Mouse (Mus musculus): ENCODE data around the gene Manba. TPM values are rescaled to one million over a fixed set of nuclear protein-coding genes. Genes with fewer than 3 reads are reported as not detected.
"Not testable (repeated sequence)": the region's sequence is repeated elsewhere in the genome, so short reads cannot be mapped to it uniquely, and the experiment has no call there.

Gene Manba
- polyA plus RNA-seq, 1 experiment from 2014 or later = 9.2 TPM

DNA sequence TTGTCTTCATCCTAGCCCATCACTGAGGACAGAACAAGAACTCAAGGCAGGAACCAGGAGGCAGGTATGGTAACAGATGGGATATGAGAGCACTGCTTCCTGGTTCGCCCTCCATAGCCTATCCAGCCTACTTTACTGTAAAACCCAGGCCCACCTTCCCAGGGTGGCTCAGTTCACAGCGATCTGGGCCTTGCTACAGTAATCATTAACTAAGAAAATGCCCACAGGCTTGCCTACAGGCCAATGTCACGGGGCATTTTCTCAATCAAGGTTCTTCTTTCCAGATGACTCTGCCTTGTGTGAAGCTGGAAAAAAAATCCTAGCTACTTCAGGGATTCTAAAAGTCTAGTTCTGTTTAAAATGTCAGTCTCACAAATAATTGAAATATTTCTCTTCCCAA lies 3.8 kb upstream of the Manba start:
- Histone ChIP-seq H3K27ac (ENCODE audit: low read length) (no peak overlapping the region), H3K9me3 (ENCODE audit: low read length) (no peaks in the 10 kb centered on the region), H3K4me3 (ENCODE audit: low read depth, low read length) (no peak overlapping the region), H3K4me2 (replicated peaks; ENCODE audit: low read depth, low read length) (no peak overlapping the region), H3K36me3 (ENCODE audit: insufficient read depth, low read length) (no peaks in the 10 kb centered on the region), H3K9ac (replicated peaks; ENCODE audit: low read depth) (no peak overlapping the region), H3K4me1 (ENCODE audit: insufficient read depth, low read depth, low read length) (no peaks in the 10 kb centered on the region), H3K27me3 (replicated peaks; ENCODE audit: insufficient read depth, low read length) (no peaks in the 10 kb centered on the region)
- no peak for ATAC-seq
- DNase-seq (ENCODE audit: low spot score) = no peak
- no peak for TF ChIP-seq EP300 (IDR thresholded peaks at IDR 0.05)
- no peak for TF ChIP-seq CTCF (IDR thresholded peaks at IDR 0.05)
- 76% methylated on average over 3 of the region's 3 CpGs for WGBS

DNA sequence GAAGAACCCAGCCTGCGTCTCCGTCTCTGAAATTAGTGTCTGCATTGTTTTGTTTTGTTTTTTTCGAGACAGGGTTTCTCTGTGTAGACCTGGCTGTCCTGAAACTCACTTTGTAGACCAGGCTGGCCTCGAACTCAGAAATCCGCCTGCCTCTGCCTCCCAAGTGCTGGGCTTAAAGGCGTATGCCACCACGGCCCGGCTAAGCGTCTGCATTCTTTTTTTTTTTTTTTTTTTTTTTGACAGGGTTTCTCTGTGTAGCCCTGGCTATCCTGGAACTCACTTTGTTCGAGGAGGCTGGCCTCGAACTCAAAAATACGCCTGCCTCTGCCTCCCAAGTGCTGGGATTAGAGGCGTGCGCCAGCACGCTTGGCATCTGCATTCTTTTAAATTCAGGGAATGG lies 761 bp upstream of the Manba start:
- WGBS = 86% methylated on average over 15 of the region's 15 CpGs
- not testable (repeated sequence) for ATAC-seq; H3K9ac ChIP-seq (replicated peaks; ENCODE audit: low read depth); H3K27ac ChIP-seq (ENCODE audit: low read length); H3K9me3 ChIP-seq (ENCODE audit: low read length); DNase-seq (ENCODE audit: low spot score); H3K36me3 ChIP-seq (ENCODE audit: insufficient read depth, low read length); H3K27me3 ChIP-seq (replicated peaks; ENCODE audit: insufficient read depth, low read length); H3K4me3 ChIP-seq (ENCODE audit: low read depth, low read length); H3K4me1 ChIP-seq (ENCODE audit: insufficient read depth, low read depth, low read length)
- peak overlapping the region; percentile 96; the same call in 1 of the 2 replicates for H3K4me2 ChIP-seq (replicated peaks; ENCODE audit: low read depth, low read length)

DNA sequence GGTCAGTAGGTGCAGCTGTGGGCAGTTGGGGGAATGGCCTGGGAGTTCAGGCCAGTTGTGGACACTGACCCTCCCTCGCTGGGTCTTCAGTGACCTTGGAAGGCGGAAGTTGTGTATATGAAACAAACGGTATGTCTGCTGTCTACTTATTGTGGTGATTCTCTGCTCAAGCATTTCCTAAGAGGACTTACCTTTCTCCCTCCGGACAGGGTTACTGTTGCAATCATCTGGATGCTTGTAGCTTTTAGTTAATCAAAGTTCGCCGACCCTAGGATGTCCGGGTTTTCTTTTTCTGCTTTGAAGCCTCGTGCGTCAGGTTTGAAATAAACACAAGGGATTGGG lies 460 bp downstream of the Manba start:
- no peak; the same call in 1 of the 2 replicates for ATAC-seq
- Histone ChIP-seq H3K9me3 (ENCODE audit: low read length) (no peaks in the 10 kb centered on the region), H3K4me1 (ENCODE audit: insufficient read depth, low read depth, low read length) (no peaks in the 10 kb centered on the region), H3K36me3 (ENCODE audit: insufficient read depth, low read length) (no peaks in the 10 kb centered on the region), H3K27ac (ENCODE audit: low read length) (no peak overlapping the region), H3K27me3 (replicated peaks; ENCODE audit: insufficient read depth, low read length) (no peaks in the 10 kb centered on the region), H3K4me2 (replicated peaks; ENCODE audit: low read depth, low read length) (peak overlapping the region; percentile 96), H3K4me3 (ENCODE audit: low read depth, low read length) (peak overlapping the region; percentile 60), H3K9ac (replicated peaks; ENCODE audit: low read depth) (peak overlapping the region; percentile 35)
- DNase-seq (ENCODE audit: low spot score) = no peak
- 7% methylated on average over 8 of the region's 9 CpGs for WGBS
- no peak for TF ChIP-seq EP300 (IDR thresholded peaks at IDR 0.05)
- no peak for TF ChIP-seq CTCF (IDR thresholded peaks at IDR 0.05)

DNA sequence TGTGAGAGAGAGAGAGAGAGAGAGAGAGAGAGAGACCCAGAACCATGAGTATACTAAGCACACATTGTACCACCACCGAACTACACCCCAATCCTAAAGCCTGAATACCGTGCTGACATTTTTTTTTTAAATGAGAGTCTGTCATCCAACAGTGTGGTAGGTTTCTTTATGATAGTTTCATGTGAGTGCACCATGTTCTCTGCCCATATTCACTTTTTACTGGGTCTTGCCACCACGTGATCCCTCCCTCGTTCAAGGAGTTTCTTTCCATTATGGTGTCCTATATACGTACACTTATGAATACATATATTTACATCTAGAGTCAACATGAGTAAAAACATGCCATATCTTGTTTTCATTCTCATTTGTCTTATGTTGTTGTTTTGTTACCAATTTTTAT lies 940 bp downstream of the Manba start:
- no peak overlapping the region for H3K27ac ChIP-seq (ENCODE audit: low read length)
- 70% methylated on average over 5 of the region's 5 CpGs for WGBS
- TF ChIP-seq CTCF (IDR thresholded peaks at IDR 0.05) (no peak), EP300 (IDR thresholded peaks at IDR 0.05) (no peak)
- H3K4me2 ChIP-seq (replicated peaks; ENCODE audit: low read depth, low read length) = 0 out of 2 replicates have a peak overlapping the region, but pooled peaks have one; percentile 96
- H3K9me3 ChIP-seq (ENCODE audit: low read length) = no peaks in the 10 kb centered on the region
- H3K4me3 ChIP-seq (ENCODE audit: low read depth, low read length) = no peak overlapping the region
- DNase-seq (ENCODE audit: low spot score) (no peak), ATAC-seq (no peak)
- H3K4me1 ChIP-seq (ENCODE audit: insufficient read depth, low read depth, low read length) = no peaks in the 10 kb centered on the region
- no peaks in the 10 kb centered on the region for H3K27me3 ChIP-seq (replicated peaks; ENCODE audit: insufficient read depth, low read length)
- no peak overlapping the region for H3K9ac ChIP-seq (replicated peaks; ENCODE audit: low read depth)
- no peaks in the 10 kb centered on the region for H3K36me3 ChIP-seq (ENCODE audit: insufficient read depth, low read length)

DNA sequence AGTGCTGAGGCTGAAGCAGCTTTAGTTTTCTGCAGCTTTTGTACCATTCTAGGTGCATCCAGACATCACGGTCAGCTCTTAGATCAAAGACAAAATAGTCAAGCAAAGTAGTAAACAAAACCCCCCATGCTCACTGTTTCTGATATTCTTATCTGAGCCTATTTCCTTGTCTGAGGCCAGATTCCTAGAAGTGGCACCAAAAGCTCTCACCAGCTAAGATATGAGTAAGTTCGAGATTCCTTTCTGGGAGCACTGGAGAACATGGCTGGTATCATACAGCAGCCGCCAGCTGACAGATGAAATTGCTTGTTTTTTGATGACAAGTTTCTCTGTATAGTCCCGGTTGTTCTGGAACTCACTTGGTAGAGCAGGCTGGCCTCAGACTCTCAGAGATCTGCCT lies 2.4 kb downstream of the Manba start:
- TF ChIP-seq CTCF (IDR thresholded peaks at IDR 0.05) (no peak), EP300 (IDR thresholded peaks at IDR 0.05) (no peak)
- H3K9me3 ChIP-seq (ENCODE audit: low read length) = no peaks in the 10 kb centered on the region
- H3K4me1 ChIP-seq (ENCODE audit: insufficient read depth, low read depth, low read length) = no peaks in the 10 kb centered on the region
- no peak overlapping the region for H3K4me3 ChIP-seq (ENCODE audit: low read depth, low read length)
- H3K9ac ChIP-seq (replicated peaks; ENCODE audit: low read depth) = no peak overlapping the region
- 76% methylated on average over 4 of the region's 4 CpGs for WGBS
- H3K27ac ChIP-seq (ENCODE audit: low read length) = no peak overlapping the region
- no peak for DNase-seq (ENCODE audit: low spot score)
- H3K27me3 ChIP-seq (replicated peaks; ENCODE audit: insufficient read depth, low read length) = no peaks in the 10 kb centered on the region
- ATAC-seq = no peak
- H3K36me3 ChIP-seq (ENCODE audit: insufficient read depth, low read length) = no peaks in the 10 kb centered on the region
- no peak overlapping the region for H3K4me2 ChIP-seq (replicated peaks; ENCODE audit: low read depth, low read length)

DNA sequence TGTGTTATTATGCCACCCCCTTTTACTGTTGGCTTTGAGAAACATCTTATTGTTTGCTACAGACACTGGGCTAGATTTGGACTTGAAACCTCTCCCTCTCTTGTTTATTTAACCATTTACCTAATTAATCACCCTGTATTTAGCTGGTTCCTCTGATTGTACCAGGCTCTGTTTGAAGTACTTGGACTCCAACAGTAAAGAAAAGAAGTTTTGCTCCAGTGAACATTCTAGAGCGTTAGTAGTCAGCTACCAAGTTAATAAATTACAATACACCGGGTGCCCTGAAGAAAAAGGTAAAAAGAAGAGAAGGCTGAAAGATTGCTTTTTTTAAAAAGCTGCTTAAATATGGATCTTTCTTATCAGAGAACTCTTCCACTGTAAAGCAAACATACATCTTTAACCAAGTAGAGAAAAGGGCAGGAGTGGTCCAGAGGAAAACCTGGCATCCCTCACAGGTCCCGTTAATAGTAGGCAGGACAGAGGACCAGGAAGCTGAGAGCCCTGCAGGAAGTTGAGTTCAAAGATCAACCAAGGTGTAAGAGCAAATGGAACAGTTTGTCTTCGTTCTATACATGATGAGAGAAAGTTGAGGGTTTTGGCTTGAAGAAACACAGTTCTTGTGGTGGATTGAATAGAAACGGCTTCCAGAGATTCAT lies 4.6 kb downstream of the Manba start:
- H3K27ac ChIP-seq (ENCODE audit: low read length) = no peak overlapping the region
- 48% methylated on average over 5 of the region's 5 CpGs for WGBS
- ATAC-seq = no peak

DNA sequence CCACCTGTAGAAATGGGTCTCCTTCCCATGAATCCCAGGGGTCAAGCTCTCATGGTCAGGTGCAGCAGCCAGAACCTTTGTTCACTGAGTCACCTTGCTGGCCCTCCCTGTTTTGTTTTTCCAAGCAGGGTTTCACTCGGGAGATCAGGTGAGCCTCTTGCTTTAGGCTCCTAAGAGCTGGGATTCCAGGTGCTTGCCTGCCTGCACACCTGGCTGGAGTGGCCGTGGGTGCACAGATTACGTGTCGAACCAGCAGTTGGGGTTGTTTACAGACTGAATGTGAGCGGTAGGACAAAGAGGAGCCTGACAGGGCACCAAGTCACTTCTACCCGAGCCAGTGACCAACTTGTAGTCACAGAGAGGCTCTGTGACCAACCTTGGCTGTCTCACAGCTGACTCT lies 5.7 kb downstream of the Manba start:
- no peaks in the 10 kb centered on the region for H3K4me1 ChIP-seq (ENCODE audit: insufficient read depth, low read depth, low read length)
- ATAC-seq (no peak), DNase-seq (ENCODE audit: low spot score) (no peak)
- H3K27ac ChIP-seq (ENCODE audit: low read length) = no peak overlapping the region
- H3K9ac ChIP-seq (replicated peaks; ENCODE audit: low read depth) = no peak overlapping the region
- no peaks in the 10 kb centered on the region for H3K27me3 ChIP-seq (replicated peaks; ENCODE audit: insufficient read depth, low read length)
- no peak overlapping the region for H3K4me3 ChIP-seq (ENCODE audit: low read depth, low read length)
- H3K4me2 ChIP-seq (replicated peaks; ENCODE audit: low read depth, low read length) = no peak overlapping the region
- 79% methylated on average over 6 of the region's 6 CpGs for WGBS
- H3K9me3 ChIP-seq (ENCODE audit: low read length) = no peaks in the 10 kb centered on the region
- no peaks in the 10 kb centered on the region for H3K36me3 ChIP-seq (ENCODE audit: insufficient read depth, low read length)
- TF ChIP-seq EP300 (IDR thresholded peaks at IDR 0.05) (no peak), CTCF (IDR thresholded peaks at IDR 0.05) (no peak)

More for the DNA sequence above, 4.6 kb downstream of the Manba start:
- TF ChIP-seq EP300 (IDR thresholded peaks at IDR 0.05) (no peak), CTCF (IDR thresholded peaks at IDR 0.05) (no peak)
- Histone ChIP-seq H3K4me1 (ENCODE audit: insufficient read depth, low read depth, low read length) (no peaks in the 10 kb centered on the region), H3K4me3 (ENCODE audit: low read depth, low read length) (no peak overlapping the region), H3K27me3 (replicated peaks; ENCODE audit: insufficient read depth, low read length) (no peaks in the 10 kb centered on the region), H3K36me3 (ENCODE audit: insufficient read depth, low read length) (no peaks in the 10 kb centered on the region), H3K9me3 (ENCODE audit: low read length) (no peaks in the 10 kb centered on the region), H3K9ac (replicated peaks; ENCODE audit: low read depth) (no peak overlapping the region), H3K4me2 (replicated peaks; ENCODE audit: low read depth, low read length) (no peak overlapping the region)
- no peak for DNase-seq (ENCODE audit: low spot score)

DNA sequence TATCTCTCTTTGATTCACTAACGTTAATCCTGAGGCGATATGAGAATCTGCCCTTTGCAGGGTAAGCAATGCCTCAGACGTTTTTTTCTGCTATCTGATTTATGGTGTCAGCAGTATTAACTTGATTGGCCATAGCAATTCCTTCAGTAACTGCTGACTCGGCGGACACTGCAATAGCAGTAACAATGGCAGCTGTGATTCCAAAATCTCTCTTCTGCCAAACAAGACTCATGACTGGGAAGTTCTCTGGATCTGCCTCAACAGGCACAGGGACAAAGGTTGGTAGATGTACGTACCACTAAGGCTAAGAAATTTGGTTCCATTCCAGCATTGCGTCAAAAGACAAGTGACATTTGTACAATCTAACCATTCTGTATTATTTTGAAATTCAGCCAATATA lies 7.9 kb downstream of the Manba start:
- not testable (repeated sequence) for H3K4me3 ChIP-seq (ENCODE audit: low read depth, low read length); DNase-seq (ENCODE audit: low spot score); H3K36me3 ChIP-seq (ENCODE audit: insufficient read depth, low read length); H3K27ac ChIP-seq (ENCODE audit: low read length); ATAC-seq; H3K9ac ChIP-seq (replicated peaks; ENCODE audit: low read depth); H3K4me1 ChIP-seq (ENCODE audit: insufficient read depth, low read depth, low read length); H3K9me3 ChIP-seq (ENCODE audit: low read length); H3K27me3 ChIP-seq (replicated peaks; ENCODE audit: insufficient read depth, low read length); H3K4me2 ChIP-seq (replicated peaks; ENCODE audit: low read depth, low read length)
- WGBS = 75% methylated on average over 7 of the region's 7 CpGs

All from lung, postnatal 0 days (tissue).